13 mouse cellular contexts compared by ENCODE assay signal in genomic region chr7:30313666-30314320, GRCm38 (mm10). TPM values are rescaled to one million over a fixed set of nuclear protein-coding genes. Genes with fewer than 3 reads are reported as not detected.
DNase-seq lines count a peak whose midpoint lies in the region; ATAC-seq lines count a peak whose summit lies in the region.
"Had no signal": no experiment of that assay in that cellular context is flagged by ENCODE, and none has a peak within 500 bp of the region (broad histone marks: within the 10 kb centered on the region; RNA-seq: fewer than 3 reads in every experiment).

No protein-coding gene starts in this region.

- no peak for DNase-seq in hindbrain, embryonic 10.5 days (ENCODE audit: low spot score)
- DNase-seq in kidney, adult 9 months: peak; percentile 88
- DNase-seq in yolk sac, embryonic 10.5 days (ENCODE audit: low spot score): peak; percentile 62
- DNase-seq in left cerebral cortex, postnatal 36 days (ENCODE audit: low spot score in 2 of 2): no peak
- no peak for DNase-seq in frontal cortex, postnatal 10 days (ENCODE audit: low spot score in 2 of 2)
- DNase-seq: cerebellum, adult 11 months; heart, postnatal 4 days; lung, postnatal 10 days; right cerebral cortex, adult 18-20 months; thymus, adult 18-20 months had no signal

- peaks cover 20% of the 10 kb centered on the region for H3K4me1 ChIP-seq in hindbrain, embryonic 13.5 days (replicated peaks)
- peaks cover 30% of the 10 kb centered on the region for H3K4me1 ChIP-seq in hindbrain, embryonic 10.5 days (replicated peaks)
- H3K4me1 ChIP-seq in limb, embryonic 12.5 days (replicated peaks): peaks cover 39% of the 10 kb centered on the region

- no peak overlapping the region for H3K4me3 ChIP-seq in hindbrain, embryonic 13.5 days
- H3K4me3 ChIP-seq in hindbrain, embryonic 10.5 days: no peak overlapping the region
- H3K4me3 ChIP-seq in limb, embryonic 12.5 days (replicated peaks): no peak overlapping the region

- H3K9me3 ChIP-seq in hindbrain, embryonic 13.5 days: no peaks in the 10 kb centered on the region
- no peaks in the 10 kb centered on the region for H3K9me3 ChIP-seq in hindbrain, embryonic 10.5 days
- H3K9me3 ChIP-seq in limb, embryonic 12.5 days: no peaks in the 10 kb centered on the region

- intact Hi-C loops in left cerebral cortex, postnatal 36 days (cut with DNase I): no loop called here

- no peak overlapping the region for H3K27ac ChIP-seq in hindbrain, embryonic 13.5 days
- H3K27ac ChIP-seq in hindbrain, embryonic 10.5 days: no peak overlapping the region
- 0 out of 2 replicates have a peak overlapping the region, but pooled peaks have one; percentile 41 for H3K27ac ChIP-seq in limb, embryonic 12.5 days

- H3K4me2 ChIP-seq in hindbrain, embryonic 13.5 days: no peak overlapping the region
- no peak overlapping the region for H3K4me2 ChIP-seq in limb, embryonic 12.5 days

- peaks cover 3% of the 10 kb centered on the region; the same call in 1 of the 2 replicates for H3K27me3 ChIP-seq in hindbrain, embryonic 13.5 days
- no peaks in the 10 kb centered on the region; the same call in 1 of the 2 replicates for H3K27me3 ChIP-seq in hindbrain, embryonic 10.5 days (ENCODE audit: insufficient read depth, poor library complexity, severe bottlenecking)
- no peaks in the 10 kb centered on the region for H3K27me3 ChIP-seq in limb, embryonic 12.5 days

- no peak for ATAC-seq in hindbrain, embryonic 13.5 days (ENCODE audit: low FRiP score)
- ATAC-seq in limb, embryonic 12.5 days (ENCODE audit: insufficient number of reproducible peaks, insufficient read depth, low FRiP score, low TSS enrichment, low read depth): no peak
- ATAC-seq: inflammation-experienced regulatory T-cells, adult 6 months had no signal

- 0 out of 2 replicates have a peak overlapping the region, but pooled peaks have one; percentile 24 for H3K9ac ChIP-seq in hindbrain, embryonic 13.5 days
- H3K9ac ChIP-seq in limb, embryonic 12.5 days (replicated peaks): no peak overlapping the region

- H3K36me3 ChIP-seq in hindbrain, embryonic 13.5 days: peaks cover 40% of the 10 kb centered on the region
- peaks cover 41% of the 10 kb centered on the region for H3K36me3 ChIP-seq in hindbrain, embryonic 10.5 days
- H3K36me3 ChIP-seq in limb, embryonic 12.5 days: peaks cover 57% of the 10 kb centered on the region

- WGBS in hindbrain, embryonic 13.5 days: 52% methylated on average over 27 of the region's 27 CpGs
- 53% methylated on average over 27 of the region's 27 CpGs for WGBS in hindbrain, embryonic 10.5 days
- 46% methylated on average over 27 of the region's 27 CpGs for WGBS in limb, embryonic 12.5 days

RNA-seq across cellular contexts. Expression of gene Syne4, which starts 0.8 kb away (rescaled TPM):
- 13.1 and 16.8 TPM in 2 replicates for polyA plus RNA-seq in hindbrain, embryonic 13.5 days (2015; fragmentation: Nextera tagmentation; extraction: Ambion mirVana)
- polyA plus RNA-seq in hindbrain, embryonic 10.5 days (2016; fragmentation: Nextera tagmentation; extraction: Ambion mirVana): 26.8 and 28.1 TPM in 2 replicates
- 84.6 and 98.6 TPM in 2 replicates for polyA plus RNA-seq in limb, embryonic 12.5 days (2016; fragmentation: Nextera tagmentation; extraction: Ambion mirVana)
- total RNA-seq in left cerebral cortex, postnatal 36 days (2021): 1 to 10 TPM; 6.4 to 9.1 TPM

RNA-seq across cellular contexts. Expression of gene Alkbh6, which starts 5.3 kb away (rescaled TPM):
- 118 and 126 TPM in 2 replicates for polyA plus RNA-seq in hindbrain, embryonic 13.5 days (2015; fragmentation: Nextera tagmentation; extraction: Ambion mirVana)
- polyA plus RNA-seq in hindbrain, embryonic 10.5 days (2016; fragmentation: Nextera tagmentation; extraction: Ambion mirVana): 93.6 and 117 TPM in 2 replicates
- 101 TPM in 2 replicates for polyA plus RNA-seq in limb, embryonic 12.5 days (2016; fragmentation: Nextera tagmentation; extraction: Ambion mirVana)
- total RNA-seq in left cerebral cortex, postnatal 36 days (2021): 10 to 100 TPM; 58.7 to 65.2 TPM

RNA-seq across cellular contexts. Expression of gene E130208F15Rik, which starts 7.7 kb away (rescaled TPM):
- polyA plus RNA-seq in hindbrain, embryonic 13.5 days (2015; fragmentation: Nextera tagmentation; extraction: Ambion mirVana): 0.36 TPM in 1 of 2 replicates, not detected in the other
- polyA plus RNA-seq in hindbrain, embryonic 10.5 days (2016; fragmentation: Nextera tagmentation; extraction: Ambion mirVana): 1.6 and 3.7 TPM in 2 replicates
- polyA plus RNA-seq in limb, embryonic 12.5 days (2016; fragmentation: Nextera tagmentation; extraction: Ambion mirVana): 0.97 and 5.0 TPM in 2 replicates
- under 1 TPM; 0.52 to 0.54 TPM for total RNA-seq in left cerebral cortex, postnatal 36 days (2021)
- polyA plus RNA-seq: inflammation-experienced regulatory T-cells, adult 6 months had no signal

RNA-seq across cellular contexts. Expression of gene Sdhaf1, which starts 9.9 kb away (rescaled TPM):
- 21.4 and 21.6 TPM in 2 replicates for polyA plus RNA-seq in hindbrain, embryonic 13.5 days (2015; fragmentation: Nextera tagmentation; extraction: Ambion mirVana)
- 19.6 and 23.1 TPM in 2 replicates for polyA plus RNA-seq in hindbrain, embryonic 10.5 days (2016; fragmentation: Nextera tagmentation; extraction: Ambion mirVana)
- polyA plus RNA-seq in limb, embryonic 12.5 days (2016; fragmentation: Nextera tagmentation; extraction: Ambion mirVana): 20.7 and 23.6 TPM in 2 replicates
- total RNA-seq in left cerebral cortex, postnatal 36 days (2021): 1 to 10 TPM; 7.5 to 9.4 TPM

RNA-seq across cellular contexts. Expression of gene Clip3, which starts 22.3 kb away (rescaled TPM):
- 84.2 and 90.1 TPM in 2 replicates for polyA plus RNA-seq in hindbrain, embryonic 13.5 days (2015; fragmentation: Nextera tagmentation; extraction: Ambion mirVana)
- polyA plus RNA-seq in hindbrain, embryonic 10.5 days (2016; fragmentation: Nextera tagmentation; extraction: Ambion mirVana): 53.4 and 82.3 TPM in 2 replicates
- 39.7 and 46.6 TPM in 2 replicates for polyA plus RNA-seq in limb, embryonic 12.5 days (2016; fragmentation: Nextera tagmentation; extraction: Ambion mirVana)
- 100 to 1,000 TPM; 491 to 494 TPM for total RNA-seq in left cerebral cortex, postnatal 36 days (2021)

Comparison
In these comparisons a context has a peak if more than half of its experiments do, and no peak if none do; other contexts are left out.
1. DNase-seq: peak in kidney, adult 9 months (single experiment) and yolk sac, embryonic 10.5 days (single experiment); none in hindbrain, embryonic 10.5 days (single experiment), left cerebral cortex, postnatal 36 days (0 of 2) and frontal cortex, postnatal 10 days (0 of 2).